Mouse (Mus musculus): ENCODE measurements around the gene Acyp1. TPM values are rescaled to one million over a fixed set of nuclear protein-coding genes. Genes with fewer than 3 reads are reported as not detected.
A peak's percentile ranks its signal among the peaks of the same experiment; 100 is the strongest.

Acyp1 gene
- polyA plus RNA-seq, 1 experiment from 2014 or later = 33.6 TPM

- Histone ChIP-seq H3K9me3 (ENCODE audit: control insufficient read depth, low read length) (no peaks in the 10 kb centered on the region), H3K36me3 (ENCODE audit: control insufficient read depth, insufficient read depth, low read length) (no peaks in the 10 kb centered on the region), H3K27ac (replicated peaks) (peak overlapping the region; percentile 88), H3K4me2 (replicated peaks; ENCODE audit: low read depth) (peak overlapping the region; percentile 96), H3K4me3 (ENCODE audit: low read depth, low read length) (peak overlapping the region; percentile 78), H3K9ac (ENCODE audit: low read length) (peak overlapping the region; percentile 86), H3K4me1 (replicated peaks; ENCODE audit: control insufficient read depth, insufficient read depth) (no peaks in the 10 kb centered on the region), H3K27me3 (ENCODE audit: control insufficient read depth, insufficient read depth, low read length) (no peaks in the 10 kb centered on the region)
- WGBS = 0% methylated on average over 31 of the region's 31 CpGs
- DNase-seq (ENCODE audit: low spot score) (peak; percentile 98), ATAC-seq (ENCODE audit: low FRiP score, low TSS enrichment) (peak; percentile 98)
- TF ChIP-seq CTCF (IDR thresholded peaks at IDR 0.05; ENCODE audit: low read depth) (no peak), EP300 (optimal IDR thresholded peaks at IDR 0.05) (peak; percentile 58)
Observed at GRCm38 (mm10) chr12:85280105-85280844, 8.0 kb downstream of the Acyp1 start.

- H3K4me2 ChIP-seq (replicated peaks; ENCODE audit: low read depth) = peak overlapping the region; percentile 96
- H3K36me3 ChIP-seq (ENCODE audit: control insufficient read depth, insufficient read depth, low read length) = no peaks in the 10 kb centered on the region
- H3K27me3 ChIP-seq (ENCODE audit: control insufficient read depth, insufficient read depth, low read length) = no peaks in the 10 kb centered on the region
- WGBS = 5% methylated on average over 10 of the region's 10 CpGs
- H3K4me1 ChIP-seq (replicated peaks; ENCODE audit: control insufficient read depth, insufficient read depth) = no peaks in the 10 kb centered on the region
- TF ChIP-seq CTCF (IDR thresholded peaks at IDR 0.05; ENCODE audit: low read depth) = no peak
- TF ChIP-seq EP300 (optimal IDR thresholded peaks at IDR 0.05) = no peak
- 0 out of 2 replicates have a peak, but pooled peaks have one; percentile 17 for ATAC-seq (ENCODE audit: low FRiP score, low TSS enrichment)
- H3K9me3 ChIP-seq (ENCODE audit: control insufficient read depth, low read length) = no peaks in the 10 kb centered on the region
- no peak for DNase-seq (ENCODE audit: low spot score)
- peak overlapping the region; percentile 86 for H3K9ac ChIP-seq (ENCODE audit: low read length)
- peak overlapping the region; percentile 88 for H3K27ac ChIP-seq (replicated peaks)
- peak overlapping the region; percentile 78 for H3K4me3 ChIP-seq (ENCODE audit: low read depth, low read length)
Observed at GRCm38 (mm10) chr12:85279396-85280080, 8.7 kb downstream of the Acyp1 start.

- Histone ChIP-seq H3K4me3 (ENCODE audit: low read depth, low read length) (no peak overlapping the region), H3K36me3 (ENCODE audit: control insufficient read depth, insufficient read depth, low read length) (no peaks in the 10 kb centered on the region), H3K27ac (replicated peaks) (no peak overlapping the region), H3K4me2 (replicated peaks; ENCODE audit: low read depth) (no peak overlapping the region), H3K27me3 (ENCODE audit: control insufficient read depth, insufficient read depth, low read length) (no peaks in the 10 kb centered on the region), H3K4me1 (replicated peaks; ENCODE audit: control insufficient read depth, insufficient read depth) (no peaks in the 10 kb centered on the region), H3K9me3 (ENCODE audit: control insufficient read depth, low read length) (no peaks in the 10 kb centered on the region), H3K9ac (ENCODE audit: low read length) (no peak overlapping the region)
- DNase-seq (ENCODE audit: low spot score) = no peak
- TF ChIP-seq EP300 (optimal IDR thresholded peaks at IDR 0.05) (no peak), CTCF (IDR thresholded peaks at IDR 0.05; ENCODE audit: low read depth) (peak; percentile 26; the same call in 1 of the 2 replicates)
- no peak for ATAC-seq (ENCODE audit: low FRiP score, low TSS enrichment)
- WGBS = 90% methylated on average over 10 of the region's 10 CpGs
Observed at GRCm38 (mm10) chr12:85278919-85279318, 9.3 kb downstream of the Acyp1 start.

- no peak for ATAC-seq (ENCODE audit: low FRiP score, low TSS enrichment)
- Histone ChIP-seq H3K4me3 (ENCODE audit: low read depth, low read length) (no peak overlapping the region), H3K9ac (ENCODE audit: low read length) (no peak overlapping the region), H3K4me2 (replicated peaks; ENCODE audit: low read depth) (no peak overlapping the region), H3K9me3 (ENCODE audit: control insufficient read depth, low read length) (no peaks in the 10 kb centered on the region), H3K27me3 (ENCODE audit: control insufficient read depth, insufficient read depth, low read length) (no peaks in the 10 kb centered on the region), H3K27ac (replicated peaks) (no peak overlapping the region), H3K36me3 (ENCODE audit: control insufficient read depth, insufficient read depth, low read length) (no peaks in the 10 kb centered on the region), H3K4me1 (replicated peaks; ENCODE audit: control insufficient read depth, insufficient read depth) (0 out of 2 replicates have a peak, but pooled peaks cover 3% of the 10 kb centered on the region)
- TF ChIP-seq EP300 (optimal IDR thresholded peaks at IDR 0.05) = no peak
- TF ChIP-seq CTCF (IDR thresholded peaks at IDR 0.05; ENCODE audit: low read depth) = no peak
- DNase-seq (ENCODE audit: low spot score) = no peak
- WGBS = 80% methylated on average over 5 of the region's 5 CpGs
Observed at GRCm38 (mm10) chr12:85276273-85276672, 12.0 kb downstream of the Acyp1 start.

- ATAC-seq (ENCODE audit: low FRiP score, low TSS enrichment) (no peak; the same call in 1 of the 2 replicates), DNase-seq (ENCODE audit: low spot score) (no peak)
- TF ChIP-seq CTCF (IDR thresholded peaks at IDR 0.05; ENCODE audit: low read depth) (no peak), EP300 (optimal IDR thresholded peaks at IDR 0.05) (no peak)
- peak overlapping the region; percentile 63 for H3K27ac ChIP-seq (replicated peaks)
- no peak overlapping the region for H3K4me3 ChIP-seq (ENCODE audit: low read depth, low read length)
- no peaks in the 10 kb centered on the region for H3K36me3 ChIP-seq (ENCODE audit: control insufficient read depth, insufficient read depth, low read length)
- no peaks in the 10 kb centered on the region for H3K27me3 ChIP-seq (ENCODE audit: control insufficient read depth, insufficient read depth, low read length)
- H3K9me3 ChIP-seq (ENCODE audit: control insufficient read depth, low read length) = no peaks in the 10 kb centered on the region
- 35% methylated on average over 10 of the region's 10 CpGs for WGBS
- H3K9ac ChIP-seq (ENCODE audit: low read length) = no peak overlapping the region
- H3K4me1 ChIP-seq (replicated peaks; ENCODE audit: control insufficient read depth, insufficient read depth) = 0 out of 2 replicates have a peak, but pooled peaks cover 3% of the 10 kb centered on the region
- no peak overlapping the region for H3K4me2 ChIP-seq (replicated peaks; ENCODE audit: low read depth)
Observed at GRCm38 (mm10) chr12:85273508-85273907, 14.7 kb downstream of the Acyp1 start.

GRCm38 (mm10) chr12:85271843-85272206 lies 16.4 kb downstream of the Acyp1 start:
- Histone ChIP-seq H3K36me3 (ENCODE audit: control insufficient read depth, insufficient read depth, low read length) (no peaks in the 10 kb centered on the region), H3K9ac (ENCODE audit: low read length) (no peak overlapping the region), H3K27ac (replicated peaks) (no peak overlapping the region), H3K9me3 (ENCODE audit: control insufficient read depth, low read length) (no peaks in the 10 kb centered on the region), H3K4me3 (ENCODE audit: low read depth, low read length) (no peak overlapping the region), H3K4me1 (replicated peaks; ENCODE audit: control insufficient read depth, insufficient read depth) (0 out of 2 replicates have a peak, but pooled peaks cover 3% of the 10 kb centered on the region), H3K27me3 (ENCODE audit: control insufficient read depth, insufficient read depth, low read length) (no peaks in the 10 kb centered on the region), H3K4me2 (replicated peaks; ENCODE audit: low read depth) (no peak overlapping the region)
- peak; percentile 68 for ATAC-seq (ENCODE audit: low FRiP score, low TSS enrichment)
- WGBS = 52% methylated on average over 4 of the region's 4 CpGs
- no peak for TF ChIP-seq CTCF (IDR thresholded peaks at IDR 0.05; ENCODE audit: low read depth)
- DNase-seq (ENCODE audit: low spot score) = no peak

Measured in stomach, postnatal 0 days (tissue).